Mouse (Mus musculus) liver, embryonic 13.5 days (tissue): Measurements from ENCODE around the gene Cog4. TPM values are rescaled to one million over a fixed set of nuclear protein-coding genes. Genes with fewer than 3 reads are reported as not detected.

Experiments
- ATAC-seq: fragments of 200-750 bp; cut with Nextera tagmentation; 2 replicates; pipeline ENCODE4 v1.8.0; 2017; ENCODE audit warnings: low read depth, mild to moderate bottlenecking, moderate number of reproducible peaks, moderate library complexity
- DNase-seq: peaks from one replicate; pipeline ENCODE4 v3.0.0; 2022
- H3K27ac ChIP-seq: fragments of 300-500 bp; sonication (generic); 2 replicates; pipeline ENCODE4 v1.5.1; 2015; ENCODE audit warnings: moderate library complexity, mild to moderate bottlenecking, inconsistent platforms
- H3K27me3 ChIP-seq: fragments of 300-500 bp; sonication (generic); 2 replicates; pipeline ENCODE4 v1.6.1; 2015; ENCODE audit warnings: mild to moderate bottlenecking, inconsistent platforms
- H3K36me3 ChIP-seq: fragments of 300-500 bp; sonication (generic); 2 replicates; pipeline ENCODE4 v1.6.1; 2015; ENCODE audit warnings: mild to moderate bottlenecking, inconsistent platforms
- H3K4me1 ChIP-seq: fragments of 300-500 bp; sonication (generic); replicated peaks from 2 replicates; pipeline ENCODE4 v1.6.1; 2015; ENCODE audit warnings: inconsistent platforms
- H3K4me2 ChIP-seq: fragments of 300-500 bp; sonication (generic); 2 replicates; pipeline ENCODE4 v1.6.1; 2015; ENCODE audit warnings: inconsistent platforms, mild to moderate bottlenecking, moderate library complexity
- H3K4me3 ChIP-seq: fragments of 300-500 bp; sonication (generic); replicated peaks from 2 replicates; pipeline ENCODE4 v1.5.1; 2015; ENCODE audit warnings: mild to moderate bottlenecking, inconsistent platforms
- H3K9ac ChIP-seq: fragments of 300-500 bp; sonication (generic); 2 replicates; pipeline ENCODE4 v1.6.1; 2015; ENCODE audit warnings: mild to moderate bottlenecking, inconsistent platforms
- H3K9me3 ChIP-seq: fragments of 300-500 bp; sonication (generic); replicated peaks from 2 replicates; pipeline ENCODE4 v1.6.1; 2016; ENCODE audit warnings: inconsistent platforms
- WGBS: fragments of 180-500 bp; shearing (Covaris S2); methylation state at CpG from one replicate; pipeline ENCODE4 v1.1.7; 2015; ENCODE audit not compliant: insufficient replicate concordance; 5-methylcytosine and 5-hydroxymethylcytosine counted together
- polyA plus RNA-seq: library from polyadenylated mRNA; unstranded; fragments of >200 nt; fragmentation: Nextera tagmentation; extraction: Ambion mirVana; gene quantifications from 2 replicates; pipeline ENCODE4 v1.2.1, GENCODE M21; 2015

Cog4 gene
- polyA plus RNA-seq, 1 experiment from 2014 or later = 32.0 TPM

DNA sequence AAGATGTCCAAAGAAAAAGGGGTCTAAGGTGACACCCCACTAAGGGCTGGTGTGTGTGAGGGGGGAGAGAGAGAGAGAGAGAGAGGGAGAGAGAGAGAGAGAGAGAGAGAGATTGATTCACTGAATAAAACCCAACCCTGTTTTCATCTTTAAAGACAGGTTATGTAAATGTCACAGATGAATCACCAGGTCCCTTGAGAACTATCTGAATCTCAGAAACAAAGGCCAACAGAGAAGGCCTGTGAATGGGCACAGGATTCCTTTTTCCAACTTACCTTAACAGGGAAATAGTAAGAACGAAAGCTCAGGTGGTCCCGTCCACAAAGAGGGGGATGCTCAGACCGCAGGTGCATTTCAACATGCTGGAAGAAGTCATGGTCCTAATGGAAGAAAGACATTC lies 35.3 kb upstream of the Cog4 start:
- WGBS = 93% methylated on average over 3 of the region's 3 CpGs
- no peak overlapping the region for H3K27ac ChIP-seq
- DNase-seq = no peak
- no peak overlapping the region for H3K4me2 ChIP-seq
- no peak overlapping the region for H3K4me3 ChIP-seq
- peaks cover 73% of the 10 kb centered on the region for H3K36me3 ChIP-seq
- peaks cover 4% of the 10 kb centered on the region; the same call in 1 of the 2 replicates for H3K4me1 ChIP-seq
- H3K9me3 ChIP-seq = no peaks in the 10 kb centered on the region
- H3K27me3 ChIP-seq = no peaks in the 10 kb centered on the region
- H3K9ac ChIP-seq = no peak overlapping the region
- ATAC-seq = no peak

DNA sequence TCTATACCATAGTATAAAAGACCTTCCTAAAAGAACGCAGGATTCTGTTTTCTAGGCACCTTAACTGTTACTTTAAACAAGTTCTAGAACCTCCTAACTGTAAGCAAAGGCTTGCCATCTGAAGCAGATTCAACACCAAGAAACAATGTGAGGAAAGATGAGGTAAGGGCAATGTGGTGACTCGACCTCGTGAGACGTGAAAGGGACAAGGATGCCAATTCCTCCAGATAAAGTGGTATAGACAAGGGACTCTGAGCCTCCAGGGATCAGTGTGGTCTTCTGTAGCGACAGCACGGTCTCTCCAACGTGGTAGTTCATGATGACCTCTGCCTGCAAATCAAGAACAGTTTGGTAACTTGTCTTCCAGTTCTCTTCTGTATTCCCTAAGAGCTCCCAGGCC lies 34.6 kb upstream of the Cog4 start:
- no peak overlapping the region for H3K27ac ChIP-seq
- peaks cover 4% of the 10 kb centered on the region; the same call in 1 of the 2 replicates for H3K4me1 ChIP-seq
- H3K4me2 ChIP-seq = no peak overlapping the region
- H3K9ac ChIP-seq = no peak overlapping the region
- ATAC-seq = no peak
- 82% methylated on average over 7 of the region's 7 CpGs for WGBS
- H3K36me3 ChIP-seq = peaks cover 79% of the 10 kb centered on the region
- no peak for DNase-seq
- H3K9me3 ChIP-seq = no peaks in the 10 kb centered on the region
- no peak overlapping the region for H3K4me3 ChIP-seq
- H3K27me3 ChIP-seq = no peaks in the 10 kb centered on the region

DNA sequence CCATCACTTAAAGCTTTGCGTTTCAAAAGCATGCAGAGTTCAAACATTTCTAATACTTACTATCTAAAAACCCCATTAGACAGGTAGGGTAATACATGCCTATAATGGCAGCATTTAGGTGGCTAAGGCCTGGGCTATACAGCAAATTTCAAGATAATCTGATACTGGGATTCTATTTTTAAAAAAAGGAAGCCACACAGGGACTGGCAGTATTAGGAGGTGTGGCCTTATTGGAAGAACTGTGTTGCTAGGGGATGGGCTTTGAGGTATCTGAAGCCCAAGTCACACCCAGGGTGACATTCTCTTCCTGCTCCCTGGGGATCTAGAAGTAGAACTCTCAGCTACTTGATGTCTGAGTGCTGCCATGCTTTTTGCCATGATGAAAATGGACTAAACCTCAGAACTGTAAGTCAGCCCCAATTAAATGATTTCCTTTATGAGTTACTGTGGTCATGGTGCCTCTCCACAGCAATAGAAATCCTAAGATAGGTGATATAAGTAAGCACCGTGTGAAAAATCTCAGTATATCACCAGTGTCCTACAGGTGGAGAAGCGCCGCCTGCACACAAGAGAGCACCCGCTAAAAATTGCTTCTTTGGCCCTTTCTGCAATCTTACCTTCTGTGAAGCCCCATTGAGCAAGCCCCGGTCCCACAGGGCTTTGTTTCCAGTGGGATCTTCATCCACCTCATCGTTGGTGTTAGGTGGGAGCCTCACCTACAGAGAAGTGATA lies 33.9 kb upstream of the Cog4 start:
- Histone ChIP-seq H3K36me3 (peaks cover 87% of the 10 kb centered on the region), H3K4me1 (peaks cover 4% of the 10 kb centered on the region; the same call in 1 of the 2 replicates), H3K9me3 (no peaks in the 10 kb centered on the region), H3K4me2 (no peak overlapping the region), H3K27me3 (no peaks in the 10 kb centered on the region), H3K4me3 (no peak overlapping the region), H3K27ac (no peak overlapping the region), H3K9ac (no peak overlapping the region)
- DNase-seq = no peak
- ATAC-seq = no peak
- 89% methylated on average over 7 of the region's 7 CpGs for WGBS

DNA sequence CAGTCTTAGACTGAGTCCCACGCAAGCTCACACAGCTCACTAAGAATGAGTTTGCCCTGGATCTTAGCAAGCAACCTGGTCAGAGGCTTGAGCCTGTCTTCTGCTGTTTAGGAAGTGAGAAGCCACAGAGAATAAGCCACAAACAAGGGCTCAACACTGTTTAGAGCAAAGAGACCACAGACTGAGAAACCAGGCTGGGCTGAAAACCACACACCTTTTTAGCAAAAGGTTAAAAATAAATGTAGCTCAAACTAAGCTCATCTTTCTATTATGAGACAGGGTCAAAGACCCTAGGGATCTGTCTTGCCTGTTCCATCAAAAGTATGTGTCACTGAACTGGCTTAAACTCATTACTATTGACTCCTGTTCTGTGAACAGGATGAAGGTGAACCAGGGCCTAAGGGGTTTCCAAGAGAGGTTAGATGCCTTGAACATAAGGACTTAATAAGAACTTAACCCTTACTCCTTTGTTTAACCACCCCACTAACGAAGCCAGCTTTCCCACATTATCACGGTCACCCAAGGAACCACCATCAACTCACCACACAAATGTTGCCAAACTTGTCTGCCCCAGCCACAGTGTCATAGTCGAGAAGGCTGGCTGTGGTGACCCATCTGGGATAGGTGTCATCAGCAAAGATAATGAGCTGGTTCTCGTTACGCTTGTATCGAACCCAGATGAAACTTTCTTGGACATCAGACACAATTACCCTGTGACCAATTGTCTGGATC lies 33.2 kb upstream of the Cog4 start:
- Histone ChIP-seq H3K4me3 (no peak overlapping the region), H3K36me3 (peaks cover 94% of the 10 kb centered on the region), H3K9ac (no peak overlapping the region), H3K4me2 (no peak overlapping the region), H3K9me3 (no peaks in the 10 kb centered on the region), H3K27me3 (no peaks in the 10 kb centered on the region), H3K4me1 (peaks cover 4% of the 10 kb centered on the region; the same call in 1 of the 2 replicates), H3K27ac (no peak overlapping the region)
- DNase-seq = no peak
- no peak for ATAC-seq
- WGBS = 82% methylated on average over 7 of the region's 7 CpGs

DNA sequence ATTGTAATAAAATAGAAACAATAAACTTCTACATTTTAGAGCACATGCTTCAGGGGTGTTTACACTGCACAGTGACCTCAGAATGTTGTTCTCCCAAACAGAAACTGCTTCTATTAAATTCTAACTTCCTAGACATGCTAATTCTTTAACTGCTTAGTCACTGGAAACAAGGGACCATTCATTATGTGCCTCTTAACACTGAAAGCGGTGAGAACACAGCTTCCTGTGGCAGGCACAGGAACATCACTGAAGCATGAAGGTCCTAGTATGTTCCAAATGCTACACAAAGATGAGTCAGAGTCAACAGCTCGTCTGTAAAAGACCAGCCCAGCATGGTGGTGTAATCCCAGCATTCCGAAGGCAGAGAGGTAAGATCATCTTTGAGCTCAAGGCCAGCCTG lies 31.1 kb upstream of the Cog4 start:
- H3K36me3 ChIP-seq = peaks cover 100% of the 10 kb centered on the region
- DNase-seq (no peak), ATAC-seq (no peak)
- no peaks in the 10 kb centered on the region for H3K27me3 ChIP-seq
- H3K4me2 ChIP-seq = no peak overlapping the region
- no peaks in the 10 kb centered on the region for H3K9me3 ChIP-seq
- 70% methylated on average over 3 of the region's 3 CpGs for WGBS
- no peak overlapping the region for H3K27ac ChIP-seq
- no peak overlapping the region for H3K4me3 ChIP-seq
- no peak overlapping the region for H3K9ac ChIP-seq
- no peaks in the 10 kb centered on the region for H3K4me1 ChIP-seq

DNA sequence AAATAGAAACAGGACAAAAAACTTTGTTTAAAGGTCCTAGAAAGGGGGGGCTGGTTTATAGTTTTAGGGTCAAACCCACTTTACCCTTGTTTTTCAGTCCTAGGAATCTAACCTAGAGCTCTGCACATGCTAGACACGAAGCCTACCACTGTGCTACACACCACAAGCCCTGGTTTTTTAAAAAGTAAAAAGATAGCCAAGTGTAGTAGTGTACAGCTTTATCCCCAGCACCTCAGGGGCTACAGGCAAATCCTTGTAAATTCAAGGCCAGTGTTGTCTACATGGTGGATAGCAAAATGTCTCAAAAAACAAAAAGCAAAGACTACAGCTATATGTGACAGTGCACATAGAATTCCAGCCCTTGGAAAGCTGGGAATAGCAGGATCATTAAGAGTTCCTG lies 29.4 kb upstream of the Cog4 start:
- ATAC-seq = no peak
- Histone ChIP-seq H3K9ac (no peak overlapping the region), H3K36me3 (peaks cover 100% of the 10 kb centered on the region), H3K4me1 (no peaks in the 10 kb centered on the region), H3K4me2 (no peak overlapping the region), H3K4me3 (no peak overlapping the region), H3K27ac (no peak overlapping the region), H3K9me3 (no peaks in the 10 kb centered on the region), H3K27me3 (no peaks in the 10 kb centered on the region)
- DNase-seq = no peak
- WGBS = 80% methylated on average over 1 of the region's 1 CpGs

DNA sequence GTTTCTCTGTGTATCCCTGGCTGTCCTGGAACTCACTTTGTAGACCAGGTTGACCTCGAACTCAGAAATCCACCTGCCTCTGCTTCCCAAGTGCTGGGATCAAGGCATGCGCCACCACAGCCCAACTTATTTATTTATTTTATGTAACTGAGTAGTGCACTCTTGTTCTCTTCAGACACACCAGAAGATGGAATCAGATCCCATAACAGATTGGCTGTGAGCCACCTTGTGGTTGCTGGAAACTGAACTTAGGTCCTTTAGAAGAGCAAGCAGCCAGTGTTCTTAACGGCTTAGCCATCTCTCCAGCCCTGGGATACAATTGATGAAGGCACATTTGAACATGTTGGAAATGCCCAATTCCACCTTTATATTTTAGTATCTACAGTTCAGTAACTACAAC lies 27.8 kb upstream of the Cog4 start:
- peaks cover 100% of the 10 kb centered on the region for H3K36me3 ChIP-seq
- no peak for ATAC-seq
- no peaks in the 10 kb centered on the region for H3K9me3 ChIP-seq
- no peak overlapping the region for H3K27ac ChIP-seq
- H3K9ac ChIP-seq = no peak overlapping the region
- H3K4me3 ChIP-seq = no peak overlapping the region
- DNase-seq = no peak
- 87% methylated on average over 3 of the region's 3 CpGs for WGBS
- H3K4me1 ChIP-seq = no peaks in the 10 kb centered on the region
- no peaks in the 10 kb centered on the region for H3K27me3 ChIP-seq
- no peak overlapping the region for H3K4me2 ChIP-seq

DNA sequence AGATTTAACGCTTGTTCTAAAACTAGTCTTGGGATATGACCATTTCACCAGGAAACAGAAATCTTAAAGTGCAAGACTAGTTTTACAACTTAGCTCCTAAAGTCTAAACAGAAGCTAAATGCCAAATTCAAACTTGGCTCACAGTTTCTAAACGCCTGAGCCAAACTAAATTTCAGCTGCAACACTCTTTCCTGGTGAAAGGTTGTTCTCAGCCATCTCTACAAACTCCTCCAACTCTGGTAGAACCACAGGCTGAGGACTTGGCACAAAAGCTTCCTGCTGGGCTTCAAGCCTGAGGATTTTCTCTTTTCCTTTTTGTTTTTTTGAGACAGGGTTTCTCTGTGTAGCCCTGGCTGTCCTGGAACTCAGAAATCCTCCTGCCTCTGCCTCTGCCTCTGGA lies 26.1 kb upstream of the Cog4 start:
- no peaks in the 10 kb centered on the region for H3K4me1 ChIP-seq
- DNase-seq (no peak), ATAC-seq (no peak)
- no peak overlapping the region for H3K9ac ChIP-seq
- WGBS = 85% methylated on average over 2 of the region's 2 CpGs
- H3K27me3 ChIP-seq = no peaks in the 10 kb centered on the region
- H3K36me3 ChIP-seq = peaks cover 100% of the 10 kb centered on the region
- no peak overlapping the region for H3K4me2 ChIP-seq
- no peaks in the 10 kb centered on the region for H3K9me3 ChIP-seq
- no peak overlapping the region for H3K4me3 ChIP-seq
- no peak overlapping the region for H3K27ac ChIP-seq

DNA sequence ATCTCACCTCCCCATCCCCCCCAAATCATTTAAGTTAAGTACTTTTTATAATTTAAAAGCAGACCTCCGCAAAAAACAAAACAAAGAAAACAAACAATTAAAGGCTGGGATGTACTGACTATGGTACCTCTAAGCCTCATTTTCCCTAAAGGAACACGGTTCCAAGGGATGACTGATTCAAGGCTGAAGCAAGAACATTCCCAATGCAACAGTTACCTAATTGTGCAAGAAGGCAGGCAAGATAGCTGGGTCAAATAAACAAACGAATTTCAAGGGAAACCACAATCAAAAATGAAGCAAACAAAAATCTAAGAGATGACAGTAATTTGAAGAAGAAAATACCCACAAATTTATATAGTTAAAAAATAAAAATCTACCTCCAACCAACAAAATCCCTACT lies 24.4 kb upstream of the Cog4 start:
- ATAC-seq = no peak

DNA sequence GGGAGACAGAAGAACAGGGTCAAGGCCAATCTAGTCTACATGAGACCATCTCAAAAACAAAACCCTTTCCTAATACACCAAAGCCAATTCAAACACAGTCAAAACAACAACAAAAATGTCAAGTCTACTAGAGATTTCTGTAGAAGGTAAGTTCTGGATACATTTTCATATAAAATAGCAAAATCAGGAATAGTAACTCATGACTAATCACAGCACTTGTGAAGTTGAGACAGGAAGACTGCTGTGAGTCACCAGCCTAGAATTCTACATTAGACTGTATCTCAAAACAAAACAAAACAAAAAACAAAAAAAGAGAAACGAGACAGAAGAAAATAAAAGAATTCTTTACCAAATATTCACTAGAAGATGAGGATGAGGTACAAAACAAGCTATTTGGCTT lies 21.5 kb upstream of the Cog4 start:
- H3K36me3 ChIP-seq = peaks cover 100% of the 10 kb centered on the region
- WGBS = 74% methylated on average over 1 of the region's 1 CpGs
- H3K27me3 ChIP-seq = no peaks in the 10 kb centered on the region
- H3K4me1 ChIP-seq = no peaks in the 10 kb centered on the region
- no peaks in the 10 kb centered on the region for H3K9me3 ChIP-seq
- DNase-seq (no peak), ATAC-seq (no peak)
- H3K27ac ChIP-seq = no peak overlapping the region
- H3K4me2 ChIP-seq = no peak overlapping the region
- H3K9ac ChIP-seq = no peak overlapping the region
- no peak overlapping the region for H3K4me3 ChIP-seq

More for the DNA sequence above, 24.4 kb upstream of the Cog4 start:
- H3K4me1 ChIP-seq = no peaks in the 10 kb centered on the region
- no peak overlapping the region for H3K4me2 ChIP-seq
- no peak overlapping the region for H3K4me3 ChIP-seq
- WGBS = 76% methylated on average over 3 of the region's 3 CpGs
- H3K9ac ChIP-seq = no peak overlapping the region
- no peaks in the 10 kb centered on the region for H3K9me3 ChIP-seq
- DNase-seq = no peak
- H3K27me3 ChIP-seq = no peaks in the 10 kb centered on the region
- peaks cover 100% of the 10 kb centered on the region for H3K36me3 ChIP-seq
- H3K27ac ChIP-seq = no peak overlapping the region

DNA sequence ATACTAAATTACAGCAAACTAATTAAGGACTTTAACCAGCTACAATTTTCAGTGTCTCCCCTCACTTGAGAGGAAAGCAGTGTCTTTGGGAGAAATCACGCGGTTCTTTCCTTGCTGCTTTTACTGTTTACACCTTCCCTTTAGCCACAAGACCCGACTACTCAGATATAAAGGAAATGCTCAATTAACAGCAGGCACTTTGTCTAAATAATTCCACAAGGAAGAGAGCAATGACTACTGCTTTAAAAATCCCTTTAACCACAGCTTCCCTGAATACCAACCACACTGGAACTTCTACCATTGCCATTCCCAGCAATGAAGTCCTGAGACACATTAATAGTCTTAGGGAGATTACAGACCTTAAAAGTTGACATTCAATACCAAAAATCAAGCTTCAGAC lies 17.9 kb upstream of the Cog4 start:
- Histone ChIP-seq H3K27ac (no peak overlapping the region), H3K4me2 (no peak overlapping the region), H3K4me1 (no peaks in the 10 kb centered on the region), H3K9ac (no peak overlapping the region), H3K27me3 (no peaks in the 10 kb centered on the region), H3K4me3 (no peak overlapping the region), H3K36me3 (peaks cover 98% of the 10 kb centered on the region), H3K9me3 (no peaks in the 10 kb centered on the region)
- ATAC-seq = no peak
- no peak for DNase-seq
- WGBS = 82% methylated on average over 3 of the region's 3 CpGs

DNA sequence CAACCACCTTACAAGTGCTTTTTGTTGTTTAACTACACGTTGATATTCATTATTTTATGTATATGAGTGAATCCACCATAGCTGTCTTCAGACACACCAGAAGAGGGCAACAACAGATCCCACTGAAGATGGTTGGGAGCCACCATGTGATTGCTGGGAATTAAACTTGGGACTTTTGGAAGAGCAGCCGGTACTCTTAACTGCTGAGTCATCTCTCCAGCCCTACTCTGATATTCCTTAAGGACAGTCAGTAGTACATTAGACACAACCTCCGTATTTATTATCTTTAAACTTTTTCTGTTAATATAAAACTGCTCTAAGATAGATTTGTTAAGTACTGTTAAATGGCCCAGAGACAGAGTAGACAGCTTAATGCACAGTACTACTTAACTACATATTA lies 14.4 kb upstream of the Cog4 start:
- peaks cover 97% of the 10 kb centered on the region for H3K36me3 ChIP-seq
- no peak for DNase-seq
- no peak overlapping the region for H3K27ac ChIP-seq
- no peaks in the 10 kb centered on the region for H3K9me3 ChIP-seq
- H3K9ac ChIP-seq = no peak overlapping the region
- H3K4me2 ChIP-seq = no peak overlapping the region
- no peak for ATAC-seq
- H3K27me3 ChIP-seq = no peaks in the 10 kb centered on the region
- WGBS = 85% methylated on average over 3 of the region's 3 CpGs
- H3K4me1 ChIP-seq = no peaks in the 10 kb centered on the region
- no peak overlapping the region for H3K4me3 ChIP-seq
